Mouse (Mus musculus): Measurements from ENCODE around the gene Kcnq5. TPM values are rescaled to one million over a fixed set of nuclear protein-coding genes. Genes with fewer than 3 reads are reported as not detected.

Kcnq5 gene
- total RNA-seq, 2 experiments from 2014 or later = 4.7 to 5.7 TPM

DNA sequence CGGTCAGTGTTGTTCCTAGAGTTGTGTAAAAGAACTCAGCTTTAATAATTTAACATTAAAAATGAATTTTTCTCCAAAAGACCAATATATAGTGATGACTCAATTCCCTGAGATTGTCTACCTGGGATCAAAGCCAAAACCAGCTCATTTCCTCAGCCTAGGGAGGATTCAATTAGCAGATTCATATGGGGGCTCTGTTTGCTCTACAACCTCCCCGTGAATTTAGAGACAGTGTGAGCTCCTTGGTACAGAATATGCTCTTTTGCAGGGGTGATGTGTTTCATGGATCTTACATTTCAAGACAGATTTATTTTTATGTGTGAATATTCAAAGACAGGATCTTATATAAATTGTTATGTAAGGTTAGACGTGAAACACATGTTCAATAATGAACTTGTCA is 284.9 kb downstream of the Kcnq5 start:
- no peak for ATAC-seq (replicated peaks; ENCODE audit: poor library complexity, severe bottlenecking)

DNA sequence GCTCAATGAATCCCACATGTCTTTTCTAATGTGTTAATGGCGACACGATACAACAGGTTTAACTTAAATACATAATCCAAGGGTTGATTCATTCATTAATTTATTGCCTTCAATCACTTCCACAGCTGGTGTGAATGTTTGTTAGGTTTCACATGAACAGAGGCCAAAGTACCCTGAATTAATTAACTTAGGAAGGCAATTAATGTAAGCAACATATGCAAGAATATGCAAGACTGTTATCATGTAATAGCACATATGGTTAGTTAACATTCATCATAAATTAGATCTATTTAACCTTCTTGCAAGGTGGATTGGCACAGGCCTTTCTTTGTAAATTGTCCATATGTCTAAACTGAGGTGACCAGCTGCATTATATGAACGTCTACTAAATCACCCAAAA is 300.9 kb downstream of the Kcnq5 start:
- ATAC-seq (replicated peaks; ENCODE audit: poor library complexity, severe bottlenecking) = no peak

DNA sequence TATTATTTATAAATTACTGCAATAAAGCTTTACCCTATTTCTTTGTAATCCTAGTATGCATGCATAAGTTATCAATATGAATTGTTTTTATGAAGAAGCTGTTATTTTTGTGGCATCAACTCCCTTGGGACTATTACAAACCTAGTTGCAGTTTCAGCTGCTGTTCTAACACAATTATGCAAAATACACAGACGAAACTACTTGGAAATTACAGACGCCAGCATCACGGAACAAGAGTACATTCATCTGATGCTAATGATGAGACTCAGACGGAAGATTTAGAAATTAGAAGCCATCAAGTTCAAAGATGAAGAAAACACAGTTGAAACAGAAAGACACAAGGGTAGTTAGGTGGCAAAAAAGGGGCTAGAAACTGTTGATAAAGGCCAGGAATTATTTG is 310.9 kb downstream of the Kcnq5 start:
- no peak for ATAC-seq (replicated peaks; ENCODE audit: poor library complexity, severe bottlenecking)

DNA sequence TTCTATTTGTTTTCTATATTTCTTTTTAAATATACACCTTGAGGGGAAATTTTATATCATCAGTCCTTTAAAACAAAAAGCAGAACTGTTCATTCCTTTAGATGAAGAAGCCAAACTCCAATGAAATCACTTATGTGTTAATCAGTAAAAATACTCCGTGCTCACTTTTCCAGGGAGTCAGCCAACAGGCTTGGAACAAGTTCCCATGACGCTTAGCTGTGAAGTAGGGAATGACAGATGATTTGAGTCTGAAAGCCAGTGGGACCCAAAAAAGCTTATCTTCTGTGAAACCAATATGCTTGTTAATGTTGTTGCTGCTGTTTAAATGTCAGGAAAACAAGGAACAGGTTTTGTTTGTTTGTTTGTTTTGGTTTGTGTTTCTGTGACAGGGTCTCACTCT is 326.3 kb downstream of the Kcnq5 start:
- no peak for ATAC-seq (replicated peaks; ENCODE audit: poor library complexity, severe bottlenecking)

DNA sequence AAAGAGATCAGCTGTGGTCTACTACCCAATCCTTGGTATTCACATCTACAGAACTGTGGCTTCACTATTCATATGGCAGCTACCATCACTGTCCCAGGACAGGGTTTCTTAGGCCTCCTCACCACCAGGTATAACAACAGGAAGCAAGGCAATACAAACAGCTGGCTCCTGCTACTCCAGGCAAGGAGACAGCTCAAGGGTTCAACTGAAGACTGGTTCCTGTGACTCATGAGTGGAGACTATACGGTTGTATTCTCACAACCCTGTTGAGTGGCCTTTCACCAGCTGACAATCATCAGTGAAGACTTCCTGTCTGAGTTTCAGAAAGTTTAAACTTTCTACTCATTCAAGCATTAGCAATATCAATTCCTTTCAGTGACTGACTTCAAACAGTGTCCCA is 327.7 kb downstream of the Kcnq5 start:
- no peak for ATAC-seq (replicated peaks; ENCODE audit: poor library complexity, severe bottlenecking)

DNA sequence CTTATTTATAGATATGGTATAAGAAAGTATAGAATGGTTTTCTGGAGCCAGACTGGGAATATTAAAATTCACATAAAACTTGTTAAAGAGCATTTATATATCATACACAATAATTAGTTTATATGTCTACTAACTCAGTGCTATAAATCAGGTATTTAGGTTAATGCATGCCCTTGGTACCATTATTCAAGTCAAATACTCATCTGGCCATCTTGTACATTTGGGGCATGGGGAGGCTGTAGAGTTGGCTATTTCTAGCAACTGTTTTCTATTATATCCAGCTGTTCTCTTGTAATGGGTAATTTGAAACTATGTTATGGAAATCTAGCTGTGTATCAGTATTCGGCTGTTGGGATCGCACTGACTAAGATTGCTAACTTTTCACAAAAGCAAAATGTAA is 339.3 kb downstream of the Kcnq5 start:
- ATAC-seq (replicated peaks; ENCODE audit: poor library complexity, severe bottlenecking) = no peak

DNA sequence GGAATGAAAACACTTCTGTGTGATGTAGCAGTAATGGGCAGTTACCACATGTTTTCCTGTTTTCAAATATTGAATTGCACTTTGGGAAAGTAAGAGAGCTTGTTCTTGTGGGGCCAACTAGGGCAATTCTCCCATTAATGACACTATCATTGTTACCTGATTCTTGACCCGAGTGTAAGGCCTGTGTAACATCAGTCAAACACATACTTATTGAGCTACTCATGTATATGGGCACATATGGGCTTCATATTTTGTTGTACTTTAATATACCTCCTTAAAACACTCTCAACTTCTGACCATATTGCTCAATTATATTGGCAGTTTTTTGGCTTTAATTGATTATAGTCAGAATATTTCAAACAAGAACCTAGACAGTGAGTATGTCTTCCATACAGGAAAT is 339.7 kb downstream of the Kcnq5 start:
- ATAC-seq (replicated peaks; ENCODE audit: poor library complexity, severe bottlenecking) = no peak

DNA sequence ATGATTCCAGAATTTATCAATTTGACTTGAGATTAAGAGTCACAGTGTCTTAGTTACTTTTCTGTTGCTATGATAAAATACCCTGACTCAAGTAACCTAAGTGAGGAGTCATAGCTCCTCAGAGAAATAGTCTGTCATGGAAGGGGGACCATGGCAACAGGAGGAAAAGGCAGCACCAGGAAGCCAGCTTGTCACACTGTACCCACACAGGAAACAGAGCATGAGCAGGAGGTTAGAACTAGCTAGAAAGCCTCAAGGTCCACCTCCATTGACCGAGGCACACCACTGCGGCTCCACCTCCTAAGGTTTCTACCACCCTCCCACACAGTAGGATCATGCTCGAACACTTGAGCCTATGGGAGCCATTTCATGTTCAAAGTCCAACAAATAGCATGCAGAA is 343.0 kb downstream of the Kcnq5 start:
- ATAC-seq (replicated peaks; ENCODE audit: poor library complexity, severe bottlenecking) = peak; percentile 40

DNA sequence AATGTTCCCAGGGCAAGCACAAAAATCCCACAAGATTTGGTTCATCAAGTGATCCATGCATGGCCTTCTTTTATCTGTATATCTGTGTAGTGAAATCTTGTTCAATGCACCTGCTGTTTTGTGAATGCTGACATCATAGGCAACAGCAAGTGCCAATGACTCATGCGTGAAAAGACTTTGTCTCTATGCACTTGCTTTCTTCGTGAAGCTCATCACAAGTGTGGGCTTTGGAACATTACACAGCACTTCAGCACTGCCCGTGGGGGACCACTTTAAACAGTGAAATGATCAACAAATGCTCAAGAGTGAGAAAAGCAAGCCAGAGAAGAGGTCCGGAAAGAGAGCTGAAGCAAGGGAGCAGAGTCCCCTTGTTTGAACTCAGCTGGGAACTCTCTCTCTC is 345.1 kb downstream of the Kcnq5 start:
- no peak for ATAC-seq (replicated peaks; ENCODE audit: poor library complexity, severe bottlenecking)

DNA sequence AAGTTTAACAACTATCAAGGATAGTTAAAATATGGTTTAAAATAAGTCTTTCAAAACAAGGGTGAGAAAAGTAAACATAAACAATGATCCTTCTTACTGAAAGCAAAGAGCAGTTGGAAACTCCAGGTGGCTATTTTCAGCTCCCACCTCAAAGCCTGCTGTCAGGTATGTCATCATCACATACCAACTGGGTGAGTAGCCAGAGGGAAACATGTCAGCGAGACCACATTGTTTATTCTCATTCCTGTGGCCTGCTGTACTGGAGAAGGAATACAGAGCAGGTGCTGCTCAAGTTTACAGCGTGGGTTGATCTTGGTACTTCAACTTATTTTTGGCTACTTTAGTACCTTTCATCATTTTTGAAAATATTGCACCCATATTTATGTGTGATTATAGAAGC is 347.8 kb downstream of the Kcnq5 start:
- no peak for ATAC-seq (replicated peaks; ENCODE audit: poor library complexity, severe bottlenecking)

DNA sequence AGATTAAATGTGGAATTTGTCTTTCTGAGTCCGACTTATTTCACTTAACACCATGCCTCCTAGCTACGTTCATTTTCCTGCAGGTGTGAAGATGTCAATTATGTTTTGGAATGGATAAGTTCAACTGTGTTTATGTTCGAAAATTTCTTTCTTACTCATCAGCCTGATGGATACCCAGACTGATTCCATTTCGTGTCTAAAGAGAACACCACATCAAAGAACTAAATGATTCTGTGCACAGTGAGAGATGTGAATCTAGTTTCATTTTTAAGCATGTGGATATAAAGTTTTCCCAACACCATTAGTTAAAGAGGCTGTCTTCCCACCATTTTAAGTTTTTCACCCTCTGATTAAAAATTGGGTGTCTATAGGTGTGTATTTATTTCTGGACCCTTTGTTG is 357.7 kb downstream of the Kcnq5 start:
- ATAC-seq (replicated peaks; ENCODE audit: poor library complexity, severe bottlenecking) = no peak

DNA sequence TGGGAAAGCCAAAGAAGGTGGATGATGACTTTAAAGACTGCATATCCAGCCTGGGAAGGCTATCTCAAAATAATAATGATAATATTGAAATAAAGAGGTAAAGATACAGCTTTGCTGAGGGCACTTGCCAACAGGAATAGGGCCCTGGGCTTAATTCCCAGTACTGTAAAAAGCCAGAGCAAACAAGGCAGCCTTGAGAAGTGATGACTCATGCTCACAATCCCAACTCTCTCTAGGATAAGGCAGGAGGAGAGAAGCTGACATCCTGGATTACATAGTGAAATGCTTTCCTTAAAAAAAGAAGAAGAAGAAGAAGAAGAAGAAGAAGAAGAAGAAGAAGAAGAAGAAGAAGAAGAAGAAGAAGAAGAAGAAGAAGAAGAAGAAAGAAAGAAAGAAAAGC is 359.2 kb downstream of the Kcnq5 start:
- ATAC-seq (replicated peaks; ENCODE audit: poor library complexity, severe bottlenecking) = no peak

DNA sequence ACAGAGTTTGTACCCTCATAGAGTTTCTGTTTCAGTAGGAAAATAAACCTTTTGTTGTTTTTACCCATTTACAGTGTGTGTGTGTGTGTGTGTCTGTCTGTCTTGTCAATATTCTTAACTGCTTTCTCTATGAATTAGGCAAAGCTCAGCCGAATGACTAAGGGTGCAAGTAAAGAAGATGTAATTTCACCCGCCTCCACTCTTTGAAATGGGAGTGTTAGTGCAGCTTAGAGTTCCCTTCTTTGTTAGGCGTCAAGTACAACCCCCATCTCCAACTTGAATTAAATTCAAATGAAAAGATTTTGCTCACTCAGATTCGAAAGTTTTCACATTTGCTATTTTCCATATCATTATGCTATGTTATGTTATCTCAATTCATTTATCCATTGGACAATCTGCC is 361.1 kb downstream of the Kcnq5 start:
- ATAC-seq (replicated peaks; ENCODE audit: poor library complexity, severe bottlenecking) = no peak

DNA sequence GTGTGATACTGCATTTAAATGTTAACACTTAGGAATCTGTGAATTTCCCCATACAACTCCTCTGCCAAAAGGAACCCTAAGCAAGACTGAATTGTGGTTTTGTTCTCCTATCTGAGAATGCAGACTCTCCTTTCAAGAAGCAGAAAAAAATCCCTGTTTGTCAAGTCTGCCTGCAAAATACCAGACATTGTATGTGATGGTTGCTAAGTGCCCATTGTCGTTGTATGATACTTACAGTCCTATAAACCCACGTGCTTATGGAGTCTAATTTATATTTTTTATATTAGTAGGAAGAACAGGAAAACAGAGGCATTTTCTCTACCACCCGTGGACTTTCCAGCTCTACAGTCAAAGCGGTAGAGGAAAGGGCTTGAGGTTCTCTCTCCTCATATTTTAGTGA is 367.9 kb downstream of the Kcnq5 start:
- ATAC-seq (replicated peaks; ENCODE audit: poor library complexity, severe bottlenecking) = no peak

DNA sequence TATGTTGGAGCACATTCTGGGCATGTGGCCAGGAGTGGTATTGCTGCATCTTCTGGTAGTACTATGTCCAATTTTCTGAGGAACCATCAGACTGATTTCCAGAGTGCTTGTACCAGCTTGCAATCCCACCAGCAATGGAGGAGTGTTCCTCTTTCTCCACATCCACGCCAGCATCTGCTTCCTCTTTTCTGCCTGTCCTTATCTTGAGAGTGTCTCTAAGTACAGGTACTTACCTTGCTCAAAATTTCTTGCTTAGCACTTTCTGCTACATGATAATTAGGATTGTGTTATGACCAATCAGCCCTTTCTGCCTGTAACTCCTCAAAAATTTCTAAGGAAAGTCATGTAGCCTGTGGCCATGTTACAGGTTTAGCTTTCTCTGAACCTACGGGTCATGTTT is 394.3 kb downstream of the Kcnq5 start:
- peak; percentile 61 for ATAC-seq (replicated peaks; ENCODE audit: poor library complexity, severe bottlenecking)

DNA sequence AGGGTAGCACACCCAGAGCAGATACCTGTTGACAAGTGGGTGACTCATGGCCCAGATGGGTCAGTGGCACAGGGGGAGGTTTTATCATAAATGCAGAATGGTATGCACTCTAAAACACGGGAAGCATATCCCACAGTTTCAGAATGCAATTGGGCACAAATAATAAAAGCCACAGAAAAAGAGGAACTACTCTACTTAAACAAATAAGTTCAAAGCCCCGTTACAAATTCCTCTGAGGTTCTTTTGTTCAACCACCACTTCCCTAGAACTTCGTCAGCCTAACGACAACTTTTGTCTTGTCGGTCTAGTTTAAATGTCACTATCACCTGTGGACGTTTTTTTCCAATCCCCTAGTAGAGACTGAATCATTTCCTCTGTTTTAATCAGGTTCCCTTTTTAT is 407.1 kb downstream of the Kcnq5 start:
- ATAC-seq (replicated peaks; ENCODE audit: poor library complexity, severe bottlenecking) = peak; percentile 83

DNA sequence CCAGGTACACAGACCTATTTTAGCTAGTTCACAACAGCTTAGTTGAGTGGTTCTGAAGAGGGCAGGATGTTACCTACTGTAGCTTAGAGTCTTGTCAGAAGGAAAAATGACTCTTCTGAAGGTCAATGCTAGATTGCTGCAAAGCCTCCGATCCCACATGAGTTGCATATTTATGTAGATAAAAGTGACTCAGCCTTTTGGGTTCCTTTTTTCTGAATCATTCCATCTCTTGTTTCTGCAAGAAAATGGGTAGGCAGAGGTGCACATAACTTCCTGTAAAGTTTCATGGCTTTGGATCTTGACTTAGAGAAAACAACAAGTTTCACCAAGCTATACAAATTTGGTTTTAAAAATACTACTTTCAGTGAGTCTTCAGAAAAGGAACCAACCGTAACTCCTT is 409.0 kb downstream of the Kcnq5 start:
- ATAC-seq (replicated peaks; ENCODE audit: poor library complexity, severe bottlenecking) = peak; percentile 57

DNA sequence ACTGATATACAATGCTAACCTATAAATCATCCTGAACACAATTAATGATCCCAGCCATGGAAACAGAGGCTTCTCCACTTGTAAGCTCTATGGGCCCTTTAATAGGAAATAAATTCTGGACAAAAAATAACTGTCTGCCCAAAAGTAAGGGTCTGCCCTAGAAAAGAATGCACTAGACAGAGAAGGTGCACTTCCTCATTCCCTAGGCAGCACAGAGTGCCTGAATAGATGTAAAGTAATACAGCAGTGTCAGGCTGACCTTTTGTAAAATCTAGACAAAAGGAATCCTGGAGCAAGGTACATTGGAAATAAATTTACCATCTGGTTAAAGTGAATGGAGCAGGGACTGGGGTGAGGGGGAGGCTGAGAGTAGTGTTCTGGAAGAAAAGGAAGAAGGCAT is 417.8 kb downstream of the Kcnq5 start:
- ATAC-seq (replicated peaks; ENCODE audit: poor library complexity, severe bottlenecking) = peak; percentile 37

DNA sequence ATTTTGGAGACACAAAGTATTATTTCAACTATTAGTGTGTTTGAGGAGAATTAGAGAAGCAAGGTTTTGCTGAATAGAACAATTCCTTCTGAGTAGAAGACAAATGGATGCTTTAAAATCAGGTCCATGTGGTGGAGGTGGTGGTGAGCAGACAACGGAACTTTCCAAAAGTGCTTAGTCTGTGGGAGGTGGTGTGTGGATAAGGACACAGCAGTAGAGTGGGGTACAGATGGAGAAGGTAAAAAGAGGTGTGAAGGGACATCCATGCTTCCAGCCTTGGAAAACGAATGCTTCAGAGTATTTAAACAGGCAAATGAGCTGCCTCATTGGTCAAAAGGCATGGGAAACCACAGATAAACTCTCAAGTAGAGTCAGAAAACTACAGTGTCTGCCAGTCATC is 422.3 kb downstream of the Kcnq5 start:
- ATAC-seq (replicated peaks; ENCODE audit: poor library complexity, severe bottlenecking) = no peak

DNA sequence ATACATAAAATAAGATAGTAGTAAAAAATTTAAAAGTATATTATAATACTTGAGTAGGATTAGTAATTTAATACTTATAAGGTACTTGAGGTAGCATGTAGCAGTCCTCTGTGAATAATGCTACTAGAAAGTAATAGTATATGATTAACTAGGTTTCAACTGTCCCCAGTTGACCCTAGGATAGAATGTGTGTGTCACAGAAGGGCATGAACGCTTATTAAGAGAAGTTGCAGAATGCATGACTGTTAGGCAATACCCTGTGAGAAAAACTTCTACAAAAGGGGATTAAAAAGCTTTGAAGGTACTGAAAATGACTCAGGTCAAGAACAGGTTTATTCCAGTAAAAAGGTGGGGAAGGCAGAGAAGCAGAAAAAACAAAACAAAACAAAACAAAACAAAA is 430.9 kb downstream of the Kcnq5 start:
- ATAC-seq (replicated peaks; ENCODE audit: poor library complexity, severe bottlenecking) = peak; percentile 48; the same call in 1 of the 2 replicates

DNA sequence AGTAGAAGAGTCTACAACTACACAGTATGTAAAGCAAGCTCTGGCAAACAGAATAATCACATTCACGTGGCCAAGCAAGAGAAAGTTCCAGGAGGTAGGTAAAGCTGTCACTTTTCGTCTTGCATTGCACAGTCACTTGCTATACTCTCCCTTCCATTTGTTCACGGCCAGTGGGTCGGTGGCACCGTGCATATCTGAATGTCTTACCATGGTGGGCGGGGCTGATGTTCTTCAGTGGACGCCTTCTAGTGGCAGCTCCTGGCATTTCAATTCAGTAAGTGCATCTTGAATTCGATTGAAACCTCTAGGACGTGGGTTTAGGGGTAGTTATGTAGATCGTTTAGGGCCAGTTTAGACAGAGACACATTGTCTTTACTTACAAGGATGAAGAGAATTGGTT is 439.7 kb downstream of the Kcnq5 start:
- no peak for ATAC-seq (replicated peaks; ENCODE audit: poor library complexity, severe bottlenecking)

DNA sequence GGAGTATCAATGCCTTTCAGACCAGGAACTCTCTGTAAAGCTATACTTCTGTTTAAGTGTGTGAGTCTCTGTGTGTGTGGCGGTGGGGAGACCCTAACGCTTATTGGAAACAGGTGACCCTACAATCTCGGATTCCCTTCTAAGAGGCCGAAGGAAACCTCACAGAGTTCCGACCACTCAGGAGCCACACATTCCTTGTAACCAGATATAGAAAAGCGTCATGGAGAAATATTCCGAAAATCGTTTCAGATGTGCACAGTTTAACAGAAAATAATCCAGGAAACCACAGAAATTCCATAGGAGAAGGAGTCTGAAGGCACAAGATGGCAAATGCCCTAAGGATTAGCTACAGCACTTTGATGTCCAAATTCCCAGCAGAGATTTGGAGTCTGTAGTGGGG is 440.3 kb downstream of the Kcnq5 start:
- no peak for ATAC-seq (replicated peaks; ENCODE audit: poor library complexity, severe bottlenecking)

DNA sequence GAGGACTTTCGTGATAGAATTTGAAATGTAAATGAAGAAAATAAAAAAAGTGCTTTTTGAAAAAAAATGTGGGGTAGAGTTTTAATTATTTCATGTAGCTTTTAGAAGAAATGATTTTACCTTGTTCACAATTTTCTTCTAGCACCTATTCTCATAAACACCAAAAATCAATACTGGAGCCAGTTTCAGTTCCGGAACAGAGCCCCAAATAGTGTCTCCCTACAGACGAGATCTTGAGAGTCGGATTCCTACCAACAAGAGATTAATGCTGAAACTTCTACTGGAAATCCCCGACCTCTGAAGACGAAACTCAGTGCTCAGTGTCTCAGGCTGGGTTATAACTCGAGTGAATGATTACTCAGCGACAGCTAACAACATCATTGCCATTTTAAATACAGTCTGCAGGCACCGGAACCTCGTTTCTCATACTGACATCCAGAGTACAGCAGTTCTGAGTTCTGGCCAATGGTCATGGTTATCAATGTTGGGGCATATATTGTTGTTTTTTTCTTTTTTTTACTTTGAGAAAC is 441.6 kb downstream of the Kcnq5 start:
- no peak for ATAC-seq (replicated peaks; ENCODE audit: poor library complexity, severe bottlenecking)
